Mouse (Mus musculus): ENCODE results near the gene Dnase1l3.

- TF ChIP-seq CTCF (IDR thresholded peaks at IDR 0.05; ENCODE audit: low read depth) (no peak), EP300 (optimal IDR thresholded peaks at IDR 0.05) (no peak)
These were observed 32.7 kb downstream of the Dnase1l3 start for GRCm38 (mm10) chr14:7961714-7962113.

Measured in stomach, postnatal 0 days (tissue).